Mouse (Mus musculus) naive thymus-derived CD4-positive, alpha-beta T cell, adult 2 months (primary cell): ENCODE data around the gene Dnajb8.

Source experiments
- DNase-seq: peaks from one replicate; pipeline ENCODE4 v3.0.0-alpha.2; 2011; ENCODE audit warnings: low read depth

Gene Dnajb8

GRCm38 (mm10) chr6:88221968-88222367, at the start of gene Dnajb8:
Gene Dnajb8 (plus strand): TSS chr6:88222268.
- DNase-seq, result no peak

- no peak for DNase-seq
Measured at GRCm38 (mm10) chr6:88174191-88174590, 47.9 kb upstream of the Dnajb8 start.

- DNase-seq, result no peak
Measured at GRCm38 (mm10) chr6:88174676-88175075, 47.4 kb upstream of the Dnajb8 start.

- no peak for DNase-seq
Measured at GRCm38 (mm10) chr6:88184671-88185070, 37.4 kb upstream of the Dnajb8 start.

GRCm38 (mm10) chr6:88188148-88188547, 33.9 kb upstream of the Dnajb8 start:
- DNase-seq, result no peak

- peak; percentile 52 for DNase-seq
Measured at GRCm38 (mm10) chr6:88189312-88190042, 32.6 kb upstream of the Dnajb8 start.

GRCm38 (mm10) chr6:88190043-88190309, 32.1 kb upstream of the Dnajb8 start:
- no peak for DNase-seq

GRCm38 (mm10) chr6:88190310-88191023, 31.6 kb upstream of the Dnajb8 start:
- DNase-seq, result peak; percentile 9

GRCm38 (mm10) chr6:88191024-88191365, 31.1 kb upstream of the Dnajb8 start:
- DNase-seq, result no peak

GRCm38 (mm10) chr6:88191411-88192070, 30.5 kb upstream of the Dnajb8 start:
- DNase-seq, result no peak

GRCm38 (mm10) chr6:88192756-88193155, 29.3 kb upstream of the Dnajb8 start:
- no peak for DNase-seq

GRCm38 (mm10) chr6:88193433-88194052, 28.5 kb upstream of the Dnajb8 start, which contains the start of gene Gata2:
Gene Gata2 (plus strand): TSS chr6:88193891.
- no peak for DNase-seq

- DNase-seq, result no peak
Measured at GRCm38 (mm10) chr6:88194053-88194977, 27.8 kb upstream of the Dnajb8 start.

GRCm38 (mm10) chr6:88194978-88195325, 27.1 kb upstream of the Dnajb8 start:
- no peak for DNase-seq

- no peak for DNase-seq
Measured at GRCm38 (mm10) chr6:88196054-88196732, 25.9 kb upstream of the Dnajb8 start.

- DNase-seq, result no peak
Measured at GRCm38 (mm10) chr6:88196733-88197312, 25.2 kb upstream of the Dnajb8 start.

- DNase-seq, result no peak
Measured at GRCm38 (mm10) chr6:88197313-88198069, 24.6 kb upstream of the Dnajb8 start.

- DNase-seq, result no peak
Measured at GRCm38 (mm10) chr6:88198070-88198940, 23.8 kb upstream of the Dnajb8 start.
